Mouse (Mus musculus): Measurements from ENCODE around the gene Alb. TPM values are rescaled to one million over a fixed set of nuclear protein-coding genes. Genes with fewer than 3 reads are reported as not detected.

Alb gene
- total and polyA plus RNA-seq, 3 experiments, result not detected

DNA sequence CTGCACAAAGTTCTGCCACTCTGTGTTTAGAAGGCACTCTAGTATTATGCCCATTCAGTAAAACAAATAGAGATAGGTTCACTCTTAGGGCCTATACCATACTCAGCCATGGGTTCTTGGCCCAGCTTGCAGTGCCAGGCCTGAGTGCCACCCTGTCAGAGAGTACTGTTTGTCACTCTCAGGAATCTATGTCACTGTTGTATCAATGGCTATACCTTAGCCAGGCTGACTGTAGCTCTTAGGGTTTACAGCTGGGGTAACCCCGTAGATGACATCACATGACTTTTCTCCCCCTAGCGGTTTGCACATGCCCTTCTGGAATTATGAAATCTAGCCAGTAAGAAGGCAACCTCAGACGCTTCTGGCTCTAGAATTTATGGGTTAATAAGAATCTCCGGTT lies 33.6 kb downstream of the Alb start:
- H3K4me1 ChIP-seq (ENCODE audit: control insufficient read depth in 1 of 2, insufficient read depth in 2 of 2, low read length in 2 of 2), result no peaks in the 10 kb centered on the region
- TF ChIP-seq MAFK (IDR thresholded peaks at IDR 0.05; ENCODE audit: borderline replicate concordance, low read depth, low read length) (no peak), ZNF384 (IDR thresholded peaks at IDR 0.05; ENCODE audit: low read depth, low read length) (no peak), MYB (IDR thresholded peaks at IDR 0.05; ENCODE audit: low read depth, low read length) (no peak), CHD1 (IDR thresholded peaks at IDR 0.05; ENCODE audit: low read depth, low read length) (no peak), TAL1 (IDR thresholded peaks at IDR 0.05; ENCODE audit: low read length) (no peak), MAX (IDR thresholded peaks at IDR 0.05; ENCODE audit: low read length) (no peak), KAT2A (conservative IDR thresholded peaks at IDR 0.05; ENCODE audit: low read depth, low read length) (no peak), BHLHE40 (IDR thresholded peaks at IDR 0.05; ENCODE audit: borderline replicate concordance, low read depth, low read length) (no peak), MAZ (IDR thresholded peaks at IDR 0.05; ENCODE audit: low read depth, low read length) (no peak), SMC3 (IDR thresholded peaks at IDR 0.05; ENCODE audit: low read depth, low read length) (no peak), GATA1 (IDR thresholded peaks at IDR 0.05; ENCODE audit: low read depth, low read length) (no peak), USF2 (IDR thresholded peaks at IDR 0.05; ENCODE audit: borderline replicate concordance in 1 of 2, insufficient read depth in 1 of 2, low read depth in 1 of 2, low read length in 2 of 2) (no peak), TCF12 (IDR thresholded peaks at IDR 0.05; ENCODE audit: low read depth, low read length) (no peak), POLR2A (IDR thresholded peaks at IDR 0.05; ENCODE audit: control insufficient read depth in 1 of 2, insufficient read depth in 1 of 2, low read depth in 1 of 2, low read length in 2 of 2, poor library complexity in 1 of 2) (no peak), USF1 (IDR thresholded peaks at IDR 0.05; ENCODE audit: low read depth, low read length) (no peak), HCFC1 (IDR thresholded peaks at IDR 0.05; ENCODE audit: low read depth, low read length) (no peak), CHD2 (IDR thresholded peaks at IDR 0.05; ENCODE audit: low read length) (no peak), POLR2AphosphoS2 (IDR thresholded peaks at IDR 0.05; ENCODE audit: low read length) (no peak)
- H3K4me3 ChIP-seq (ENCODE audit: control insufficient read depth in 1 of 2, insufficient read depth in 1 of 2, low read depth in 2 of 2, low read length in 2 of 2), result no peak overlapping the region
- H3K27ac ChIP-seq (ENCODE audit: control insufficient read depth, low read depth, low read length), result no peak overlapping the region
- H3K79me2 ChIP-seq (ENCODE audit: control insufficient read depth, insufficient read depth, low read length, poor library complexity), result no peaks in the 10 kb centered on the region
- H3K36me3 ChIP-seq (ENCODE audit: control insufficient read depth in 1 of 2, insufficient read depth in 2 of 2, low read length in 2 of 2), result no peaks in the 10 kb centered on the region
- peaks cover 7 to 9% of the 10 kb centered on the region in 2 experiments for H3K27me3 ChIP-seq (ENCODE audit: control insufficient read depth in 1 of 2, insufficient read depth in 2 of 2, low read length in 2 of 2)
- no peaks in the 10 kb centered on the region for H3K9me3 ChIP-seq (replicated peaks; ENCODE audit: insufficient read depth, low read length)
- no peak for DNase-seq (ENCODE audit: low read depth, low spot score)
- H3K9ac ChIP-seq (ENCODE audit: control insufficient read depth, low read depth, low read length, poor library complexity, severe bottlenecking), result no peak overlapping the region

DNA sequence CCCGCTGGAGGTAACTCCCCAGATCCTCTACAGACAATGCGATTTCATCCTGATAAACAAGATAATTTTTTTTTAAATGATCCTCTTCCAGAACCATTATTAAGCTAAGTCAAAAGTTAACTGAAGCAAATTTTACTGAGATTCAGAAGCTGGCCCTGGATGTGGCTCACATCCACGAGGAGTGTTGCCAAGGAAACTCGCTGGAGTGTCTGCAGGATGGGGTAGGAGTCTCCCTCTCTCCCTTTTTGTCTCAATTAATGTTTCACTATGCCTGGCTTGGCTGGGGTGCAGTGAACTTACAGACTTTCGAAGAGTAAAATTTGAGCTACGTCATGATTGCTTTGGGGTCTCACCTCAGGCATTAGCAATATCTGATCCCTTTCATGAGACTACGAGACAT lies 38.8 kb downstream of the Alb start:
- no peaks in the 10 kb centered on the region for H3K4me1 ChIP-seq (ENCODE audit: control insufficient read depth in 1 of 2, insufficient read depth in 2 of 2, low read length in 2 of 2)
- H3K27me3 ChIP-seq (ENCODE audit: control insufficient read depth in 1 of 2, insufficient read depth in 2 of 2, low read length in 2 of 2), result peaks cover 7 to 9% of the 10 kb centered on the region in 2 experiments
- no peaks in the 10 kb centered on the region for H3K79me2 ChIP-seq (ENCODE audit: control insufficient read depth, insufficient read depth, low read length, poor library complexity)
- no peak overlapping the region for H3K9ac ChIP-seq (ENCODE audit: control insufficient read depth, low read depth, low read length, poor library complexity, severe bottlenecking)
- H3K36me3 ChIP-seq (ENCODE audit: control insufficient read depth in 1 of 2, insufficient read depth in 2 of 2, low read length in 2 of 2), result no peaks in the 10 kb centered on the region
- DNase-seq (ENCODE audit: low read depth, low spot score), result no peak
- TF ChIP-seq USF2 (IDR thresholded peaks at IDR 0.05; ENCODE audit: borderline replicate concordance in 1 of 2, insufficient read depth in 1 of 2, low read depth in 1 of 2, low read length in 2 of 2), result no peak
- no peaks in the 10 kb centered on the region for H3K9me3 ChIP-seq (replicated peaks; ENCODE audit: insufficient read depth, low read length)
- H3K27ac ChIP-seq (ENCODE audit: control insufficient read depth, low read depth, low read length), result no peak overlapping the region
- H3K4me3 ChIP-seq (ENCODE audit: control insufficient read depth in 1 of 2, insufficient read depth in 1 of 2, low read depth in 2 of 2, low read length in 2 of 2), result no peak overlapping the region

Data from MEL (cell line).